Comparison of ENCODE assay signal across 8 mouse cellular contexts in the genomic region with DNA sequence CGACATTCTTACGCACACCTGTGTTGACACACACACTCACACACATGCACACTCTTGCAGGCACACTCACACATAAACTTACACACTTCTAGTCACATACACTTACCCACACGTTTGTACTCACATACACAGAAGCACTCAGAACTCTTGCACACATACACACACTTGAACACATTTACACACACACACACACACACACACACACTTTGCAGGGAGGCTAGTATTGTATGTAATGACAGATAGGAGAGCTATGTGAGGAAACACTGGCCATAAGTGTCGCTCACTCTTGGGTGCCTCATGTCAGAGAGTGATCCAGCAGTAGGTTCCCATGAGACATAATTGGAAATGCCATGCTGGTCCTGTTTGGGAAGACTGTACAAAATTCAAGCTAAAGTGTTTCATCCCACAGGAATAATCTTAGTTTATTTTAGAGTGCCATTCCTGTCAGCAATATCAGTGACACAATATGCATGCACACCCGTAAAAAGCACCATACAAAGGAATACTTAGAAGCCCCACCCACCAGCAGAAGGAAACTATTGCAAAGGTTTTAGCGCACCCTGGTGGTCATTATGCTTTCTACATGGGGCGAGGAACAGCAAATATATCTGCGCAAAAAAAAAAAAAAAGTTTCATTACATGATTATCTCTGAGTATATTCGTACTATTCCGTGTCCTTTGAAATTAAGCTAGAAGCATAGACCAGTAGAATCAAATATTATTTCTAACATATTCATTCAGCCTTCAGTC.
DNase-seq lines count a peak whose midpoint lies in the region; ATAC-seq and TF ChIP-seq lines count a peak whose summit lies in the region.

No protein-coding gene starts in this region.

- H3K9ac ChIP-seq in hindbrain, postnatal 0 days (replicated peaks; ENCODE audit: low read length), result no peak overlapping the region

- peak; percentile 76 for ATAC-seq in hindbrain, postnatal 0 days
- peak; percentile 100 for ATAC-seq in megakaryocyte progenitor cell, adult 5-6 weeks (replicated peaks; ENCODE audit: poor library complexity)

- no peak overlapping the region for H3K4me3 ChIP-seq in gastrocnemius, adult 2 months
- no peak overlapping the region for H3K4me3 ChIP-seq in hindbrain, postnatal 0 days (ENCODE audit: low read length)

- H3K4me1 ChIP-seq in hindbrain, postnatal 0 days (ENCODE audit: insufficient read depth, low read length), result no peaks in the 10 kb centered on the region

- 37% methylated on average over 10 of the region's 10 CpGs for WGBS in hindbrain, postnatal 0 days

- no peaks in the 10 kb centered on the region for H3K36me3 ChIP-seq in hindbrain, postnatal 0 days (ENCODE audit: insufficient read depth, low read length)

- intact Hi-C loops in gastrocnemius, adult 2 months (cut with DNase I), result loop anchor here (10.0 kb wide), 2 partner anchors 150 to 710 kb away; no protein-coding TSS in a partner anchor

- peak; percentile 75 for DNase-seq in ZHBTc4 (ENCODE audit: low read depth, low spot score)
- peak; percentile 90 to 93 for DNase-seq in cerebellum, postnatal 14 days
- DNase-seq in gastrocnemius, adult 2 months, result peak; percentile 72
- DNase-seq in hindbrain, postnatal 0 days (ENCODE audit: low spot score), result peak; percentile 95
- DNase-seq in layer of hippocampus, postnatal 36 days, result peak; percentile 61 to 73
- peak; percentile 85 to 90 for DNase-seq in right cerebral cortex, postnatal 10 days (ENCODE audit: low spot score in 2 of 2)
- peak; percentile 61 to 71 for DNase-seq in urinary bladder, postnatal 36 days (ENCODE audit: low spot score in 2 of 2)

- peak overlapping the region; percentile 32 for H3K4me2 ChIP-seq in hindbrain, postnatal 0 days (ENCODE audit: low read depth, low read length)

- TF ChIP-seq CTCF in gastrocnemius, adult 2 months (IDR thresholded peaks at IDR 0.05), result peak; percentile 88
- TF ChIP-seq CTCF in hindbrain, postnatal 0 days (IDR thresholded peaks at IDR 0.05; ENCODE audit: low read depth), result peak; percentile 83

- no peak overlapping the region for H3K27ac ChIP-seq in gastrocnemius, adult 2 months
- no peak overlapping the region for H3K27ac ChIP-seq in hindbrain, postnatal 0 days

- no peaks in the 10 kb centered on the region for H3K9me3 ChIP-seq in hindbrain, postnatal 0 days (ENCODE audit: low read length)

- H3K27me3 ChIP-seq in hindbrain, postnatal 0 days (ENCODE audit: insufficient read depth, low read length), result no peaks in the 10 kb centered on the region
